Mouse (Mus musculus) left cerebral cortex, postnatal 14 days (tissue): ENCODE data around the gene Gstm4. TPM values are rescaled to one million over a fixed set of nuclear protein-coding genes. Genes with fewer than 3 reads are reported as not detected.

Source experiments
- DNase-seq, 2 experiments: peaks; one replicate each; pipeline ENCODE4 v3.0.0; 2021 to 2022; ENCODE audit warnings: low spot score in 2 of 2, mixed read lengths in 1 of 2
- intact Hi-C: fragments of 180-260 bp; cut with DNase I; formaldehyde crosslinking; loops from one replicate; pipeline ENCODE4 v1.15.1; 2025
- long read RNA-seq, 2 experiments: library from polyadenylated mRNA; stranded (forward); transcript quantifications; one replicate each; pipeline ENCODE4 v2.0.0; 2021
- total RNA-seq, 2 experiments: library from RNA; stranded (reverse); gene quantifications; 2 replicates each; pipeline ENCODE4 v1.2.3; 2021

Gene Gstm4
- 10 to 100 TPM; 10.4 to 12.1 TPM for total RNA-seq
- long read RNA-seq, experiment 1, transcript Gstm4-201 (8 exons, 1,707 nt), result major isoform, 7 of 21 reads
- long read RNA-seq, experiment 1, partial matches to known transcripts, result 1 of 21 reads
- long read RNA-seq, experiment 1, other reads (novel, unspliced or antisense), result 10 of 21 reads
- long read RNA-seq, experiment 2, transcript Gstm4-201 (8 exons, 1,707 nt), result major isoform, 6 of 14 reads
- long read RNA-seq, experiment 2, partial matches to known transcripts, result 0 of 14 reads
- long read RNA-seq, experiment 2, other reads (novel, unspliced or antisense), result 7 of 14 reads

DNA sequence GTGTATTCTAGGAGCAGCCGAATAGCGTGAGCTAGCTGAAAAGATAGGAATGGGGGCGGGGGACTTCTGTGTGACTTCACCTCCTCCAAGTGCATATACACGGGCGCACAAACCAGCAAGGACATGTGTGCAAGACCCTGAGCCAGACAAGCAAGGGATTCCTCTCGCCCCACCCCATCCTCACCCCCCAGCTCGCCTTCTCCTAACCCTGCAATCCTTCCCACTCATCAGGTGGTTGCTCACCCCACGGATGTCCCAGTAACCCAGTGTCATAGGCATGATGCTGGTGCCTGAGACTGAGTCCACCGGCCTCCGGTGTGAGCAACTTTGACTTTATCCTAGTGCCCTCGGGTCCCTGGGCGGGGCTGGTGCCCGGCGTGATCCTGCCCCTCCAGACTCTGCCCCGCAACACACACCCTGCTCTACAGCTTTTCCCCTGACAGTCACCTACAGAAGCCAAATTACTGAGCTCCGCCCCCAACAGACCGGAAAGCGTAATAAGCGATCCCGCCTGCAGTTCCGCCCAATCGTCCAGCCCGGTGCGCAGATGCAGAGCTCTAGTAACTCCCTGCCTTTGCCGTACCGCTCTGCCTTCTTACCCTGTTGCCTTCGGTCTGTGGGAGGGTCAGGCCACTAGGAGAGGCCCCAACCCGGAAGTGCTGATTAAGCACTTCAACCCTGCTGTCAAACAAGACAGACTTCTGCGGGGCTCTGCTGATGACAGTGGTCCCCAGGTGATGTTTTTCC is at the start of gene Gstm4:
Gstm4 (minus strand) TSS at position 501 of the 747 bp plus-strand sequence.
- peak; percentile 78 to 83 for DNase-seq
- intact Hi-C loops, result no loop called here

DNA sequence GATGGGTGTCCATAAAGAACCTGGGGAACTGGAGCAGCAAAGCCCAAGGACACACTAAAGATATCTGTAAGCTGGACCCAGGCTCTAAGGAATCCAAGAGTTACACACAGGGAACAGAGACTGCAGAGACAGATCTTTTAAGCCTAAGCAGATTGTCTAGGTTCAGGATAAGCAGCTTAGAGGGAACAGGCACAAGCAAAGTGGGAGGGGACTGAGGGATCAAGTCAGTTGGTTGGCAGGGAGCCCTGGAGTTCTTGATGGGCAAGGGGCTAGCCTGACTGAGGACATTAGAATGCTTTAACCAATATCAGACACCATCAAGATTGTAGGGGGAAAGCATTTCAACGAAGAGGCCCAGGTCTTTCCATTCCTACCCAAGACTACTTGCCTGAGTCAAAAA is 49.5 kb upstream of the Gstm4 start:
- DNase-seq, result no peak
- intact Hi-C loops, result no loop called here

DNA sequence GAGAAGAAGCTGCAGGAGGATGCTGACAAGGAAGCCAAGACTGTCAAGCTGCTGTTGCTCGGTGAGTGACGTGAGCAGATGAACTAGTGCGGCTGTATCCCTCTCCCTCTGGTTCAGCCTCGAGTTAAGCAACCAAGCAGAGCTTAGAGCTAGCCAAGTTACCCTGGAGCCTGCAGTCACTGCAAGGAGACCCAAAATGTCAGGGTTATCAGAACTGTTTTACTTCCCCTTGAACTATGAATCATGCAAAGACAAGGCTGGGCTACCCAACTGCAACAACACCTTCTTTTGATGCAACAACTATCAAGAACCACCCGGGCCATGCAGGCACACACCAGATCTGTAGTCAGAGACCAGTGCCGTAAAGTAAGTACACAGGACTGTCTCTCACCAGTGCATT is 48.6 kb upstream of the Gstm4 start:
- intact Hi-C loops, result no loop called here
- DNase-seq, result no peak

DNA sequence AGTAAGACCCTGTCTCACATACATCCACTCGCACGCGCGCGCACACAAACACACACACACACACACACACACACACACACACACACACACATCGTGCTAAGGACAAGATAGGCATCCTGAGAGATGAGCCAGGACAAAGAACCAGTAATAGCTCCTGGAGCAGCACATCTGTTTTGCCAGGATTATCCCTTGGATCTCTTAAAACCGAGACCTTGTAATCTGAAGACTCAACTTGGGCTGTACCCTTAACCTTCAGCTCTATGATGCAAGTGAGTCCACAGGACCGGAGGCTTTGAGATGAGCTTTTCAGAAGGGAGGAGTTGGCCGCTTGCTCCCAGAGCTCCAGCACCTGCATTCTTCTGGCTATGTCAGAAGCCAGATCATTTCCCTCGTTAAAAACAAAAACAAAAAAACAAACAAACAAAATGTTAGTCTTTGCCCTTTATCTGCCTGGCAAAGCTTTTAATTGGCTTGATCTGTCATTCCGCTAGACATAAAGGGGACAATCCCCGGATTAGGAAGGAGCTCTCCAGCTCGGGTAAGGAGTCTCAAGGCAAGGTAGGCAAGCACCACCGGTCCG is 47.9 kb upstream of the Gstm4 start, which contains the start of gene Gnat2:
Gnat2 (plus strand) TSS at position 254 of the 580 bp plus-strand sequence.
- intact Hi-C loops, result no loop called here
- DNase-seq, result no peak

DNA sequence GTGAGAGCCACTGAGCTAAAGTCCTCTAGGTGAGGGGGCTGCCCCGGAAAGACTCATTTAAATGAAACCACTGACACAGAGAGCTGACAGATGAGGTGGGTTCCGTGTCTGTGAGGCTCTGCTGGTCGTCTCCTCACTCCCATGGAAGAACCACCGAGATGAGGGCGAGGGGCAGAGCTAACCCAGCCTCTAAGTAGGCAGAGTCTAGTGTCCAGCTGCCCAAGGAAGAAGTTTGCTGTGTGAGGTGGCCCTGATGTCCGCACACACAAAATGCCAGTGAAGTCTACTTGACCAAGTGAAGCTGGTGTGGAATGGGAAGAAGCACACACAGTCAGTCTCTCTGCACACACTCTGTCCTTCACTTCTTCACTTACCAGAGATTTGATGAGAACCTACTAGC is 47.3 kb upstream of the Gstm4 start:
- no peak for DNase-seq

DNA sequence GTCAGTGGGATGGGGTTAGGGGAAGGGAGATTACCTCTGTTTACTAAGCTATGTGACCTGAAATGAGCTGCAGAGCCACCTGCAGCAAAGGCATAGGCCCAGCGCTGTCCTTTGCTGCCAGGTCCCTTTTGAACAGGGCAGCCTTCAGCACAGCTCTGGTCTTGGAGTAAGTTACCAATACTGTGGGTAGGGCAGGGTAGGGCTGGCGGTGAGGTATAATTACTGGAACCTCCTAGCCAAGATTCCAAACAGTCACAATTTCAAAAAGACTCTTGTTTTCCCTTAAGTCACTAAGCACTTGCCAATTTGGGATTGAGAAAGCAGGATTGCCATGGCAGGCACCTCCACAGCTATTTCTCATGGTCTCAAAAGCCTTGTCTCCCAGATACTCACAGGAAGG is 45.9 kb upstream of the Gstm4 start:
- DNase-seq, result no peak
- intact Hi-C loops, result no loop called here

More for the DNA sequence above, 47.3 kb upstream of the Gstm4 start:
- intact Hi-C loops, result no loop called here

DNA sequence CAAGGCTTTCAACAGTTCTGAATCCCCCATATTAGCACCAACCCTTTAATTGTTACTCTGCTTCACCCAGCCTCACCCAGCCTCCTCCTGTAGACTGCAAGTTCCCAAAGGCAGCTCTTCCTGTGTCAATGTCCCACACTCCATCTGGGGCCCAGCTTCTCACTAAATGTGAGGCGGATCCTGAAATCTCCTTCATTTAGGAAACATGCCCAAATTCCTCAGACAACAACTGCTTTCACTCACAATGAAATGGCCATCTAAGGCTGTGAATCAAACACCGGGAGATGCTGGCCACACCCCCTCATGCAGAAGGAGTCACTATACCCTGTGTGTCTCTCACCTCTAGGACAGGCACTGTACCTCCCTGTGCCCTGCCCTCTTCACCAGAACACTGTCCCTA is 45.2 kb upstream of the Gstm4 start:
- no peak for DNase-seq
- intact Hi-C loops, result loop anchor here (5.0 kb wide), 1 partner anchor 57 kb away; the partner anchor contains the start of gene Gnai3

DNA sequence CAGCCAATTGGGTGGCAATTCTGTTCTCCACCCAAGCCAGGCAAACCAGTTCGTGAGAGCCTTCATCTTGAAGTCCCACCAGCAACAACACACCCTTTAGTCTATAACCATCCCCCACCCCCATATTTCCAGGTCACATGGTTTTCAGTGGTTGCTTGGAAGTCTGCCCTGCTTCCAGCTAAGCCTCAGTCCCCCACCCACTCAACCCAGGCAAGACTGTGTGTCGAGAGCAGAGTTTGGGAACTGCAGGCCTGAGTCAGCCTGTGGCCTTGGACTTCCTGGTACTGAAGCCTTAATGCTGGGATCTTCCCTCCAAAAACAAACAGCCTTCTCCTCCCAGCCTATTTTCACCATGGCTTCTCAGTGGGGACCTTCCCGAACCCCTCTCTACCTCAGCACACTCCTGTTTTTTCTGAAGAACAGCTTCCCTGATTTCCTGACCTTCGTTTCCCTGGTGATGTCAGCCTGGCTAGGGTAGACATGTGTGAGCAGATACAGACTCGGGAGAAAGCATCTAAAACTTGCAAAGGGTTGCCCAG is 44.2 kb upstream of the Gstm4 start:
- DNase-seq, result no peak
- intact Hi-C loops, result loop anchor here (5.0 kb wide), 1 partner anchor 58 kb away; the partner anchor contains the start of gene Gnai3

DNA sequence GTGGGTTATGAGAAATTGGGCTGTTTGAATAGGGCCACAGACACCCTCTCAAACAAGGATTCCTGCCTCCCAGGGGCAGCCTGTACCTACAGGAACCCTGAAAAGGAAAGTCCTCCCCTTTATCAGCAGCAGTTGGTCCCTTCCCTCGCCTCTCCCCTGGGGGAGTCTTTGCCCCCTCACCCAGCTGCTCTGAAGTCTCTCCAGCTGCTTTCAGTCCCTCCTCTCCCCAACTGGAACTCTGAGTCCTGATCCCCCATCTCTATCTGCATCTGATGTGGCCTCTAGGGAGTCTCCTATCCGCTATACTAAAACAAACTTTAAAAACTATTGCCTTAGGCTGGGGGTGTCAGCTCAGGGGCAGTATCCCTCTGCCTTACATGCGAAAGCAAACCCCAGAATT is 42.6 kb upstream of the Gstm4 start:
- intact Hi-C loops, result loop anchor here (5.0 kb wide), 1 partner anchor 60 kb away; the partner anchor contains the start of gene Gnai3
- no peak for DNase-seq

DNA sequence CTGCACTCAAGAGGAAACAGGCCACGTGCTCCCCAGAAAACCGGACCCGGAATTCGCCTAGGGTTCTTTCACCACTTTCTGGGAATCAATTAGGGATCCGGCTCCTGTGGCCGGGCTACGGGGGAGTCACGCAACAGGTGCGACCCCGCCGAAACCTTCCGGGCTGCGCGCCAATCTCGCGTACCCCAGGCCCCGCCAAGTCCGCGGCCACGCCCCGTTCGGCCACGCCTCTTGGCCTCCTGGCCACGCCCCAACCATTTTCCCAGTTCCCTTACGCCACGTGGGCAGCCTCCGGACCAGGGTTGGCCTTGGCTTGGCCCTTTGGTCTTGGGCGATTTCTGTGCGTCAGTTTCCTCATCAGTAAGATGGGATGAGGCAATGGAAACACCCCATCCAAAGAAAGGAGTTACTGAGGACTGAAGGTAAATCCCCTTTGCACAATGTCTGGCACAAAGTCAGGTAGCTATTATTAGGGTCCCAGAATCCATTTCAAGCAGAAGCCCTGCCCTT is 41.8 kb upstream of the Gstm4 start, which contains the start of gene Ampd2:
Ampd2 (minus strand) TSS at position 182 of the 510 bp plus-strand sequence.
- peak in 1 of 2 experiments; percentile 45 for DNase-seq
- intact Hi-C loops, result loop anchor here (5.0 kb wide), 1 partner anchor 61 kb away; the partner anchor contains the start of gene Gnai3

DNA sequence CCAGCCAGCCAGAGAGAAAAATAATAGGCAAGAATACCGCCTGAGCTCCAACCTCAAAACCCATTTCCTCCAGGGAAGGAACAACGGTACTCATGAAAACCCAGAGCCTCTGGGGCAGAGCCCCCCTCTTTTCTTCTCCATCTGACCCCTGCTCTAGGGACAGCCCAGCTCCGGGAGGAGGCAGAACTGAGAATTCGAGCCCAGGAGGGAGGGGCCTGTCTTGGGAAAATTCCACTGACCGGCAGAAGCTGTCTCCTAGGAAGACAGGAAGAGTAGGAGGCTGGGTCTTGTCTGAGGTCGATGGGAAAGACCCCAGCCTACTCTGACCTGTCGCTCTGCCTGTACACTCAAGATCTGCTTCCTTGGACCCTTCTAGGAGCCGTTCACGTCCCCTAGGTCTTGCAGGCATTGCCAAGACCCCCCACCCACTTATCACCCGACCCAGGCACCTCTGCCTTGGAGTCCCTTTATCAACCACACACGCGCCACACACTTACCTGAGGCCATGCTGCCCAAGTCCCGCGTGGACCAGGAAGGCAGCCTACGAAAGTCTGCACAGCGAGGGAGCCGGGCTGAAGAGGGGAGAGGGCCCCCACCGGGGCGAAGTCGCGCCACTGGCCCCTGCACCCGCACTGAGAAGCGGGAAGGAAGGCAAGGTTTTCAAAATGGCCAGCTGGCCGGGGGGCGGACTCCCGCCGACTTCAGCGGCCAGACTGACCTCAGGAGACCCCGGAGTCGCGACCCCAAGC is 41.2 kb upstream of the Gstm4 start:
- peak in 1 of 2 experiments; percentile 31 for DNase-seq
- intact Hi-C loops, result loop anchor here (5.0 kb wide), 1 partner anchor 61 kb away; the partner anchor contains the start of gene Gnai3

DNA sequence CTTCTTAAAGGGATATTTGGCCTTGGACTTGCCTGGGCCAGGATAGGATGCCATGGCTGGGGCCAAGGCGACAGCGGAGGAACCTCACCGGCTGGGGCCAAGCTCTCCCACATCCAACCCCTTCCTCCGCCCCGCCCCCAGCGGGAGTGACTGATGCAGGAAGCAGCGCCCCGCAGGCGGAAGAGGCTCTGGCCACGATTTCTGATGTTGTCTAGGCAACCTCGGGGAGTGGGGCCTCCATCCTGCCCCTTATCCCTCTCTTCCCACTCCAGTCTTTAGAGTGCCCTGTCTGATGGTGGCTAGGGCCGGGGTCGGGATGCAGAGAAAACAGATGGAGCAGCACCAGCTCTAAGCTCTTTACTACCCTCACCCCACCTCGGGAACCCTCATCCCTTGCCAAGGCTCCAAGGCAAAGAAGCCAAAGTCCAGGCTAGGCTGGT is 40.6 kb upstream of the Gstm4 start:
- intact Hi-C loops, result loop anchor here (5.0 kb wide), 1 partner anchor 62 kb away; the partner anchor contains the start of gene Gnai3

DNA sequence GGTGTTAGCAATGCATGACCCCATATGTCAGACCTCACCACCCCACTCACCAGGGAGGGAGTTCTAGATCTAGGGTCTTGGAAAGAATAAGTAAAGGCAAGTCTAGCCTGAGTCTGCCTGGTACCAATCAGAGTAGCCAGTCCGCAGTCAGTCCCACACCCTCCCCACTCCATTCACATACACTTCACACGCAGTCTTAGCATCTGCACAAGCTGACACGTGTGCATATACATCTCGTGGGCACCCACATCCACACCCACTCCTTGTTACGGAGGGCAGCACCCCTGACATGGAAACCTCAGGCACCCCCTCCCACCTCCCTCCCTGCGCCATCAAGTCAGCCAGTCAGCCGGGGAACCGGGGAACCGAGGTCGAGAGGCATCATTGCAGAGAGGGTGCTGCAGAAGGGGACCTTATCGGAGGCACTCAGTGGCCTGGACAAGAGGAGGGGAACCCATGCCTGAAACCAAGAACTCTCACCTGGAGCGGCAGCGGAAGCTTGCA is 40.1 kb upstream of the Gstm4 start:
- DNase-seq, result no peak
- intact Hi-C loops, result loop anchor here (5.0 kb wide), 1 partner anchor 62 kb away; the partner anchor contains the start of gene Gnai3

More for the DNA sequence above, 40.6 kb upstream of the Gstm4 start:
- peak; percentile 88 to 89 for DNase-seq

DNA sequence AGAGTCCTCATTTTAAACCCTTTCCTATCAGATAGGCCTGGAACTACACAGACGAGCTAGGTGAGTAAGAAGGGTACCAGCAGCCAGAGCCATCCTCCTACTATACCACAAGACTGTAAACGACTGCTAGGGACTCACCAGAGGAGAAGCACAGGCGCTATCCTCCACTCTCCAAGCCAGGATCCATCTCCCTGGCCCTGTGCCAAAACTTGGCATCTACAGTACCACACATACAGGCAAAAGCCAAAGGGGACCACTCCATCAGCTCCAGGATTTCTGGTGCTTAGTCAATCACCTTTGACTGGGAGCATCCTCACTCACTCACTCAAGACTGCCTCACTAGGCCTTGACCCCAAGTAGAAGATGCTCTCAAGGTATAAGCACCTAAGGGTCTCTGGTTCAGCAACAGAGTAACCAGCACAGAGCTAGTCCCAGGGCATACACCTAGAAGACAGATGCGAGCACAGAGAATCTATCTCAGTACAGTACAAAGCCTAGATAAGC is 39.3 kb upstream of the Gstm4 start:
- intact Hi-C loops, result no loop called here
- DNase-seq, result no peak

DNA sequence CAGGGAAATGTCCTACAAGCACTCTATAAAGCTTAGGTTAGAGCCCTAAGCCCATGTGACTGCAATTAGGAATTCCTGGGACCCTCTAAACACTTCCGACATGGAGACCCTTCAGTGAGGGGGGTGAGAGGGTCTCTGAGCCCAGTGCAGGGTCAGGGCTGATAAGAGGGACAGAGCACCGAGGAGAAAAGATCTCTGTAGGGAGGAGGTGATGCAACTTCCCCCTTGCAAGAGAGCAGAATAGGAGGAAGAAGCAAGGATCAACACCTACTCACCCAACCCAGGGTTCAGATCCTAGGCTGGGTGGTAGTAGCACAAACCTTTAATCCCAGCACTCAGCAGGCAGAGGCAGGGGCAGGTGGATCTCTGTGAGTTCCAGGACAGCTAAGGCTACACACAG is 38.5 kb upstream of the Gstm4 start:
- DNase-seq, result no peak
- intact Hi-C loops, result no loop called here

DNA sequence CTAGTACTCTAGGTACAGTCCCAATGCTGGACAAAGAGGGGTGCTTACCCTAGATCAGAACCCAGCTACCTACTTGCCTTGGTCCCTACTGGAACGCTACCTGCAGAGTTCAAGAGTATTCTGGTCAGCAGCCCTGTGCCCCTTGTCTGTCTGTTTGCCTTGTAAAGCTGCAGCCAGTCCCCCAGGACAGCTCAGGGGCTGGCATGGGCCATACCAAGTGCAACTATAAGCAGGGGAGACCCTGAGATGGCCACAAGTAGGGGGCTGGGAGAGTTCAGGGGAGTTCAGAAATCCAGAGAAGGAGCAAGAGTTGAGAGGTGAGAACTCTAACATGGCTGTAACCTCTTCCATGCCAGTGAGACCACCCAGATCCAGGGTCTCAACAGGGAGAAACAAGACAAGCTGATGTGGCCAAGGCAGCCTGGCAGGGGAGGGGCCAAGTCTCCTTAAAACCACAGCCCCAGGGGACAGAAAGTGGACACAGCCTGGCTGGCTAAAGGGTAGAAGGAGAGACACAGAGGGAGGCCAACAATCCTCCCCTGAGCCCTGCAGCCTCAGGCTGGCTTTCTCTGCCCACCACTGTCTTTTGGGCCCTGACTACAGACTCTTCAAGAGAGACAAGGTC is 37.7 kb upstream of the Gstm4 start:
- intact Hi-C loops, result no loop called here
- DNase-seq, result no peak

DNA sequence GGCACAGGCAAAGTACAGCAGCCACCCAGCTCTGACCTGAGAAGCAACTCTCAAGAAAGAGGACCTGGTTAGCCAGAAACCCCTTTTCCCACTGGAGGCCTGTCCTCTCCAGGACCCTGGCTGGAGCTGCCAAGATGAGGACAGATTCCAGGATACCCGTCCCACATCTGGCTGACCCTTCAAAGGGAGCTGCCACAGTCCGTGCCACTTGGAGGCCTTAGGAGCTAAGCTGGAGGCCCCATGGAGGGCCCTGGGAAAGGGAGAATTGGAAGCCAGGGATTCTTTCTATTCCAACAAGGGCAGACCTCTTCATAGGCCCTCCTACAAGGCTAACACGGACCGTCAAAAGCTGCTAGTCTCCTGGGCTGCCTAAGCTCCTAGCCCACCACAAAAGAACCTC is 37.0 kb upstream of the Gstm4 start:
- no peak for DNase-seq
- intact Hi-C loops, result no loop called here

DNA sequence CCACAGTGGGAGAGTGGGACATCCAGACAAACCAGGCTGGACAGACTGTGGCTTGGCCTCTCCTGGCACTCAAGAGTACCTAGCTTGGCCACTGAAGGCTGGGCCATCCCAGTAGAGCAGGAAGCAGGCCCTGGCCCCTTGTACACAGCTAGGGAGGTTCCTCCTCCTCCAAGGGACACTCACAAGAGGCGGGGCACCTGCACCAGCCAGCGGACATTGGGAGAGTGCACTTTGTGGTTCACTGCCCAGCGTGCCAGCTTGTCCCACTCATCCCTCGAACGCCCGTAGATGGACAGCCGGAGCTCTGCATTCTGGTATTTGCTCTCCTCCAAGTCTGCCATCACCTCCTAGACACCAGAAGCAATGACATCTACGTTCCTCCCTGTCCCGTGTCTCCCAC is 32.1 kb upstream of the Gstm4 start:
- intact Hi-C loops, result no loop called here
- no peak for DNase-seq
